Mouse (Mus musculus) CH12.LX (cell line): ENCODE results near the gene Ppp1r14b.

ENCODE experiments used
- BHLHE40 ChIP-seq: IDR thresholded peaks from 2 replicates; pipeline ENCODE4 v1.6.1; 2011; ENCODE audit warnings: mild to moderate bottlenecking, low read depth, low read length, improper control_type of control experiment
- CTCF ChIP-seq, 2 experiments: IDR thresholded peaks in 1 of 2; conservative IDR thresholded peaks in 1 of 2; 2 replicates each; pipeline ENCODE4 v1.5.1; 2011 to 2012; ENCODE audit warnings: low read depth in 2 of 2, low read length in 2 of 2, improper control_type of control experiment in 1 of 2, inconsistent platforms in 1 of 2, mild to moderate bottlenecking in 1 of 2, moderate library complexity in 1 of 2
- HCFC1 ChIP-seq: IDR thresholded peaks from 2 replicates; pipeline ENCODE4 v1.6.1; 2012; ENCODE audit warnings: low read depth, mild to moderate bottlenecking, inconsistent platforms, low read length, improper control_type of control experiment
- JUN ChIP-seq: IDR thresholded peaks from 2 replicates; pipeline ENCODE4 v1.6.1; 2011; ENCODE audit warnings: low read depth, mild to moderate bottlenecking, low read length, improper control_type of control experiment, moderate library complexity; ENCODE audit not compliant: insufficient read depth
- MAFK ChIP-seq: IDR thresholded peaks from 2 replicates; pipeline ENCODE4 v1.6.1; 2011; ENCODE audit warnings: low read length, improper control_type of control experiment; ENCODE audit not compliant: insufficient replicate concordance
- MXI1 ChIP-seq: IDR thresholded peaks from 2 replicates; pipeline ENCODE4 v1.6.1; 2011; ENCODE audit warnings: mild to moderate bottlenecking, low read depth, low read length, improper control_type of control experiment
- POLR2A ChIP-seq: IDR thresholded peaks from 2 replicates; pipeline ENCODE4 v1.6.1; 2011; ENCODE audit warnings: low read depth, mild to moderate bottlenecking, improper control_type of control experiment, low read length
- TBP ChIP-seq: conservative IDR thresholded peaks from 2 replicates; pipeline ENCODE4 v1.6.1; 2011; ENCODE audit warnings: low read depth, low read length, improper control_type of control experiment

DNA sequence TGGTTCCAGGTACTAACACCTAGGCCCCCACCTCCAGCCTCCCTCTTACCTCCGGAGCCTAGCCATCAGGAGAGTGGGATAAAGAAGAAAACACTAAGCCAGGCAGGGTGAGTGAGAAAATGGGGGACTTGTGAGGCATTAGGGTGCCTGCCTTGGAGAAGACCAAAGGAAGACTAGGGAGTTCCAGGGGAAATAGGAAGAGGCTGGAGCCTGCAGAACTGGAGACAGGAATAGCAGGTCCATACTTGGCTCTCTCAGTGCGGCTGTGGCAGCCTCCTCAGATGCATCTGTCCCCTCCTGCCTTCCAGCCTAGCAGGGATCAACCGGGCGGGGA is 41.7 kb upstream of the Ppp1r14b start:
- no peak for TF ChIP-seq MAFK
- no peak for TF ChIP-seq POLR2A
- TF ChIP-seq CTCF (conservative IDR thresholded peaks at IDR 0.05 in 1 of 2, IDR thresholded peaks at IDR 0.05 in 1 of 2; ENCODE audit: low read depth in 2 of 2, low read length in 2 of 2) = no peak
- TF ChIP-seq JUN = no peak
- TF ChIP-seq HCFC1 = no peak
- TF ChIP-seq BHLHE40 = no peak
- TF ChIP-seq MXI1 = no peak
- TF ChIP-seq TBP = no peak
